Mouse (Mus musculus) heart, embryonic 11.5 days (tissue): ENCODE measurements around the gene Styx. TPM values are rescaled to one million over a fixed set of nuclear protein-coding genes. Genes with fewer than 3 reads are reported as not detected.
"Not testable (repeated sequence)": the region's sequence is repeated elsewhere in the genome, so short reads cannot be mapped to it uniquely, and the experiment has no call there.

Experiments
- ATAC-seq: fragments of 200-750 bp; cut with Nextera tagmentation; replicated peaks from 2 replicates; pipeline ENCODE4 v1.8.0; 2017; ENCODE audit warnings: moderate library complexity; ENCODE audit not compliant: insufficient number of reproducible peaks, low FRiP score, low TSS enrichment
- H3K27ac ChIP-seq: fragments of 300-500 bp; sonication (generic); 2 replicates; pipeline ENCODE4 v1.5.1; 2014; ENCODE audit warnings: mild to moderate bottlenecking, low read depth, low read length
- H3K27me3 ChIP-seq: fragments of 300-500 bp; sonication (generic); 2 replicates; pipeline ENCODE4 v1.6.1; 2014; ENCODE audit warnings: mild to moderate bottlenecking, low read length, mixed read lengths; ENCODE audit not compliant: control insufficient read depth, insufficient read depth
- H3K36me3 ChIP-seq: fragments of 300-500 bp; sonication (generic); 2 replicates; pipeline ENCODE4 v1.6.1; 2014; ENCODE audit warnings: mild to moderate bottlenecking, low read length, moderate library complexity, mixed read lengths; ENCODE audit not compliant: control insufficient read depth, insufficient read depth
- H3K4me1 ChIP-seq: fragments of 300-500 bp; sonication (generic); 2 replicates; pipeline ENCODE4 v1.6.1; 2014; ENCODE audit warnings: low read length; ENCODE audit not compliant: control insufficient read depth, insufficient read depth
- H3K4me2 ChIP-seq: fragments of 300-500 bp; sonication (generic); 2 replicates; pipeline ENCODE4 v1.6.1; 2014; ENCODE audit warnings: mild to moderate bottlenecking, moderate library complexity
- H3K4me3 ChIP-seq: fragments of 300-500 bp; sonication (generic); 2 replicates; pipeline ENCODE4 v1.5.1; 2014; ENCODE audit warnings: low read depth, low read length
- H3K9ac ChIP-seq: fragments of 300-500 bp; sonication (generic); 2 replicates; pipeline ENCODE4 v1.6.1; 2014; ENCODE audit warnings: mild to moderate bottlenecking, low read depth, low read length, moderate library complexity
- H3K9me3 ChIP-seq: fragments of 300-500 bp; sonication (generic); replicated peaks from 2 replicates; pipeline ENCODE4 v1.6.1; 2016; ENCODE audit warnings: low read length; ENCODE audit not compliant: control insufficient read depth
- WGBS: fragments of 180-500 bp; shearing (Covaris S2); extraction: QIAGEN DNeasy Blood & Tissue Kit; methylation state at CpG from one replicate; pipeline ENCODE4 v1.1.7; 2014; ENCODE audit not compliant: insufficient replicate concordance; 5-methylcytosine and 5-hydroxymethylcytosine counted together
- microRNA-seq: library from miRNA; unstranded; fragments of <30 nt; microRNA quantifications from one replicate; pipeline ENCODE4, GENCODE M21; 2016; ENCODE audit warnings: borderline number of aligned reads
- polyA plus RNA-seq: library from polyadenylated mRNA; unstranded; fragments of >200 nt; fragmentation: Nextera tagmentation; extraction: Ambion mirVana; gene quantifications from 2 replicates; pipeline ENCODE4 v1.2.1, GENCODE M21; 2014

Gene Styx
- polyA plus RNA-seq, 1 experiment from 2014 or later: 52.1 TPM

DNA sequence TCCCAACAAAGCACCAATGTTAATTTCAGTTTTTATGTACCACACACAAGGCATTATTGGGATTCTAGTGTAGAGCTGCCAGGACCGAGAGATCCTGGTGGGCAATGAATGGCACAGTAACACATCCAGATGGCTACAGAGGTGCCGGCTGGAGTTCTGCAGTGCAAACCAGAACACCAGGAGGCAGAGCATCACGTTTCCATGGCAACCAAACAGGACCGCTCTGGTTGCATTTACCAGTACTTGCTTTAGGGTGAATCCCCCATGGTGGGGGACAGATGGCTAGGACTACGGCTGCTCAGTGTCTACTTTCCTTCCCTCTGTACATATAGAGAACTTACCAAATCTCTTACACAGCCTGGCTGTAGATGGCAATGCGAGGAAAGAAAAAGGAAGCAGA, 111.5 kb downstream of the Styx start:
- H3K27ac ChIP-seq: no peak overlapping the region
- 68% methylated on average over 6 of the region's 6 CpGs for WGBS

DNA sequence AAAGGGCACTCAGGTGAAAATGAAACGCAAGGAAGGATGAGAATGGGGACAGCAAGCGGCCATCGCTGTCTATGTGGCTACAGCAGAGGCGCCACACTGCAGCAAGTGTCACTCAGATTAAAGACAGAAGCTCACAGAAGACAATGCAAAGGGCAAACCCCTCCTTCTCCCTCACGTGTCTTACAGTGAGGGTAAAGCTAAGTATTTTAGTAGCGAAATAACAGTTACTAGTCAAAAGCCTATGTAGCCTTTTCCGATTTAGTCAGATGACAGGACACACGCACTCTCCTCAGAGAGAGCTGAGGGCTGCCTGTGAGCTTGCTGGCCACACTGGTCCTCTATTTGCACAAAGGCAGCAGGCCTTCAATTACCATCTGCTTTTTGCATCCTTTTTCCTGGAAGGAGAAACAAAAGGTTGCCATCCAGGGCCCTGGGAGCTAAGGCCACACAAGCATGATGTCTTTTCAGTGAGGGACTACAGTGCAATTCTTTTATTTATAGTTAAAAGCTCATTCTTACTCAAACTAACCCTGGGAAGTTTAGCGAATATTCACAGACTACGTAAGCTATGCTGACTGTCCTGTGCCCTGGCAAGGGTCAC, 112.1 kb downstream of the Styx start:
- Histone ChIP-seq H3K9me3 (no peaks in the 10 kb centered on the region), H3K36me3 (peaks cover 46% of the 10 kb centered on the region), H3K4me1 (peaks cover 18% of the 10 kb centered on the region), H3K9ac (peak overlapping the region; percentile 46; the same call in 1 of the 2 replicates), H3K4me2 (no peak overlapping the region), H3K4me3 (no peak overlapping the region), H3K27ac (peak overlapping the region; percentile 91), H3K27me3 (no peaks in the 10 kb centered on the region)
- 62% methylated on average over 10 of the region's 10 CpGs for WGBS
- no peak for ATAC-seq

More for the DNA sequence above, 111.5 kb downstream of the Styx start:
- Histone ChIP-seq H3K27me3 (no peaks in the 10 kb centered on the region), H3K9ac (no peak overlapping the region), H3K4me1 (peaks cover 18% of the 10 kb centered on the region), H3K36me3 (peaks cover 40% of the 10 kb centered on the region), H3K4me3 (no peak overlapping the region), H3K9me3 (no peaks in the 10 kb centered on the region), H3K4me2 (no peak overlapping the region)
- no peak for ATAC-seq

DNA sequence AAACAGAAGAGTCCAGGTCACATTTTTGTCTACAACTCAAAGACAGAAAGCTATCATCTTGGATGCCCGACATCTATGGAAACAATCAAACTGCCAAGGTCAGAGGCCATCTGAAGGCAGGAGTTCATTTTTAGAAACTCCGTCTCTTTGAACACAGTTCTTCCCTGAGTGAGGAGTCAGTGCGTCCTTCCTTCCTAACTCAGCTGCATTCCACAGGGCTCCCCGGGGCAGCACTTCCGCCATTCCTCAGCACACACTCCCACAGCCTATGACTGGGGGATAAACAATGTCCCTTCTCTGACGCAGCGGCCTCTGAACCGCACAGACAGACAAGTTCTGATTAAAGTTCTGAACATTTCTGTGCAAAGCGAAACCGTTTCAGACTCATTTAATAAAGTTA, 112.7 kb downstream of the Styx start:
- H3K27ac ChIP-seq: peak overlapping the region; percentile 91
- H3K4me1 ChIP-seq: peaks cover 18% of the 10 kb centered on the region
- H3K9ac ChIP-seq: peak overlapping the region; percentile 46; the same call in 1 of the 2 replicates
- peak; percentile 70; the same call in 1 of the 2 replicates for ATAC-seq
- H3K4me3 ChIP-seq: no peak overlapping the region
- peaks cover 43% of the 10 kb centered on the region for H3K36me3 ChIP-seq
- no peaks in the 10 kb centered on the region for H3K27me3 ChIP-seq
- peak overlapping the region; percentile 27 for H3K4me2 ChIP-seq
- H3K9me3 ChIP-seq: no peaks in the 10 kb centered on the region
- 8% methylated on average over 10 of the region's 10 CpGs for WGBS

DNA sequence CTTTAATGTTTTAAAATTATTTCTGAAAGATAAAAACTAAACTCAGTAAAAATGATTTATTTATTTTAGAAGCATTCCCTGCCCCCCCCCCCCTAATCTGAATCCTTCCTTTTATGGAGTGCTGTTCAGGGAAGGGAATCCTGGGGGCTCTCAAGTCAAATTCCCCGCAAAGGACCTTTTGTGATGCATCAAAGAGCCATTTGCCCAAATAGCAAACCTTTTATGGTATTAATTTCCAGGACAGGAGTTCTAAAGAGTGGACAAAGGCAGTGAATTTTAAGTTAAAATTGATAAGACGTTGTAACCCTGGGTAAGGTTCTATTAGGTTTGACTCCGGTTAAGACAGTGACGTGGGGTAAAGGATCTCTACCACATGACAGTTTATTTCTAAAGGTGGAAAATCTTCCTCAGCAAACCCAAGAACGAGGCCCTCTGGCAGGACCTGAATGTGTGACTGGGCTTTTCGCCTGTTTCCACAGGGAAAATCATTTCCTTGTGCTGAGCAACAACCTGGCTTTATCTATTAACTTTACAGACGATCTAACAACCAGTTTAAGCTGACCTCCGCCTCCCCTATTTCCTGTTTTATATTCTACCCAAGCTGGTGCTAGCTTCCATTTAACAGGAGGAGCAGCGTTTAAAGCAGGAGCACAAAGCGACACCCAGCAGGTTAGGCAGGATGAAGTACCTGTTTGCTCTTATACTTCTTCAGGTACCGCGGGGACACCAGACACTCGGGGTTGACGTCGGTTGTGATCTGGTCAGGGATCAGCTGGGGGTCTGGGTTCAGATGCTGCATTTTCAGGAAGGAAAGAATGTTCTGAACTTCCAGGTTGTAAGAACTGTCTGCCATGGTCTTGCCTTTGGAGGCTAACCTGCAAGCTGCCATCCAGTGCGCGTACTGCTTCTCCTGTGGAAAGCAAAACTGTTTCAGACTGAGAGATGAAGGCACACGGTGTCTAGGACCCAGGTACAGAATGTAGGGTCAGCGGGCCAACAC, 113.4 kb downstream of the Styx start:
- Histone ChIP-seq H3K27me3 (no peaks in the 10 kb centered on the region), H3K4me1 (peaks cover 18% of the 10 kb centered on the region), H3K4me2 (no peak overlapping the region; the same call in 1 of the 2 replicates), H3K4me3 (no peak overlapping the region), H3K27ac (peak overlapping the region; percentile 91), H3K9me3 (no peaks in the 10 kb centered on the region), H3K36me3 (peaks cover 43% of the 10 kb centered on the region), H3K9ac (no peak overlapping the region)
- 60% methylated on average over 19 of the region's 19 CpGs for WGBS
- no peak for ATAC-seq

DNA sequence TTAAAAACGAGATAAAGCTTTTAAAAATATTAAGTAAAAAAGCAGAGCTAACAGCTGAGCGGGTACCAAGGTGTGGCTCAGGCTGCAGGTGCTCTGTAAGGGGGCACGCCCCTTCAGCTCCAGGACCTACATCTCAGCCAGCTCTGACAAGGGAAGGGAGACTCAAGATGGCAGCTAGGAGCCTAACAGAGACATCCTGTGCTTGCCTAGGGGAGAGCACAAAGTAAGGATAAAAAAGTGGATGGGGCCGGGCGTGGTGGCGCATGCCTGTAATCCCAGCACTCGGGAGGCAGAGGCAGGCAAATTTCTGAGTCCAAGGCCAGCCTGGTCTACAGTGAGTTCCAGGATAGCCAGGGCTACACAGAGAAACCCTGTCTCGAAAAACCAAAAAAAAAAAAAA, 115.5 kb downstream of the Styx start:
- not testable (repeated sequence) for H3K4me3 ChIP-seq, H3K9ac ChIP-seq, ATAC-seq, H3K27me3 ChIP-seq, H3K4me2 ChIP-seq, H3K27ac ChIP-seq, H3K9me3 ChIP-seq
- Histone ChIP-seq H3K4me1 (peaks cover 18% of the 10 kb centered on the region), H3K36me3 (peaks cover 42% of the 10 kb centered on the region)
- WGBS: 89% methylated on average over 7 of the region's 8 CpGs

DNA sequence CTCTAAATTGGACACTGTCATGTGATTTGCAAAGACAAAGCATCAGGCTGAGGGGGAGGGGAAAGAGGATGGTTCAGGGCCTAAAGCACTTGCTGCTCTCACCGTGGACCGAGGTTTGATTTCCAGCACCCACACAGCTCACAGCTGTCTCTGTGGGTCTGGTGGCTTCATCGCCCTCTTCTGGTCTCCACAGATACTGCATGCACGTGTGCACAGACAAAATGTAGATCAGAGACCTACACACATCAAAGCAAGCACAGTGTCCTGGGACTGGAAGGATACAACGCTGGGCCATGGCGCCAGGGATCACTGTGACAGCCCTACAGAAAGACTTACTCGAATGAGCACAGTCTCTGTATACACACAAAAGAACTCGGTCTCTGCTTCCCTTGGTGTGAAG, 118.6 kb downstream of the Styx start:
- Histone ChIP-seq H3K9me3 (no peaks in the 10 kb centered on the region), H3K4me2 (no peak overlapping the region), H3K27me3 (no peaks in the 10 kb centered on the region), H3K9ac (no peak overlapping the region), H3K27ac (no peak overlapping the region), H3K4me1 (peaks cover under 1% of the 10 kb centered on the region; the same call in 1 of the 2 replicates), H3K36me3 (peaks cover 44% of the 10 kb centered on the region), H3K4me3 (no peak overlapping the region)
- WGBS: 88% methylated on average over 8 of the region's 8 CpGs
- no peak for ATAC-seq

Small RNAs within 50 kb of the gene (microRNA-seq; reads per million reads assigned to microRNA genes)
- gene Gm25353: not detected

Other genes with a start within 250 kb of the Styx start
- 5.0 and 7.7 TPM in 2 replicates for gene Gpr137c, start 131.4 kb upstream of the Styx start, polyA plus RNA-seq
- gene Txndc16, start 130.8 kb upstream of the Styx start, polyA plus RNA-seq: 12.5 and 13.2 TPM in 2 replicates
- gene Ero1l, start 32.3 kb upstream of the Styx start, polyA plus RNA-seq: 42.3 and 53.0 TPM in 2 replicates
- gene Psmc6, start 21.3 kb upstream of the Styx start, polyA plus RNA-seq: 142 and 148 TPM in 2 replicates
- 36.8 and 38.0 TPM in 2 replicates for gene Gnpnat1, start 53.8 kb downstream of the Styx start, polyA plus RNA-seq
- gene Fermt2, start 179.0 kb downstream of the Styx start, polyA plus RNA-seq: 168 and 188 TPM in 2 replicates